Mouse (Mus musculus): Measurements from ENCODE around the gene Tmco4. TPM values are rescaled to one million over a fixed set of nuclear protein-coding genes. Genes with fewer than 3 reads are reported as not detected.
A peak's percentile ranks its signal among the peaks of the same experiment; 100 is the strongest.

The Tmco4 gene
- polyA plus RNA-seq, 1 experiment from 2014 or later: 1.2 TPM

GRCm38 (mm10) chr4:138975194-138975593 is 2.5 kb downstream of the Tmco4 start:
- Histone ChIP-seq H3K9me3 (replicated peaks) (no peaks in the 10 kb centered on the region), H3K36me3 (no peaks in the 10 kb centered on the region), H3K4me3 (replicated peaks) (no peak overlapping the region), H3K4me2 (no peak overlapping the region), H3K27me3 (replicated peaks) (peaks cover 7% of the 10 kb centered on the region; the same call in 1 of the 2 replicates), H3K9ac (replicated peaks) (no peak overlapping the region), H3K4me1 (peaks cover 18% of the 10 kb centered on the region), H3K27ac (replicated peaks) (no peak overlapping the region)
- ATAC-seq (ENCODE audit: low FRiP score): no peak
- WGBS: 73% methylated on average over 3 of the region's 3 CpGs

GRCm38 (mm10) chr4:138976046-138976445 is 3.4 kb downstream of the Tmco4 start:
- Histone ChIP-seq H3K36me3 (no peaks in the 10 kb centered on the region), H3K9ac (replicated peaks) (no peak overlapping the region), H3K4me3 (replicated peaks) (no peak overlapping the region), H3K4me1 (peaks cover 18% of the 10 kb centered on the region), H3K9me3 (replicated peaks) (no peaks in the 10 kb centered on the region), H3K27me3 (replicated peaks) (peaks cover 7% of the 10 kb centered on the region; the same call in 1 of the 2 replicates), H3K4me2 (no peak overlapping the region), H3K27ac (replicated peaks) (no peak overlapping the region)
- 88% methylated on average over 6 of the region's 6 CpGs for WGBS
- ATAC-seq (ENCODE audit: low FRiP score): no peak

DNA sequence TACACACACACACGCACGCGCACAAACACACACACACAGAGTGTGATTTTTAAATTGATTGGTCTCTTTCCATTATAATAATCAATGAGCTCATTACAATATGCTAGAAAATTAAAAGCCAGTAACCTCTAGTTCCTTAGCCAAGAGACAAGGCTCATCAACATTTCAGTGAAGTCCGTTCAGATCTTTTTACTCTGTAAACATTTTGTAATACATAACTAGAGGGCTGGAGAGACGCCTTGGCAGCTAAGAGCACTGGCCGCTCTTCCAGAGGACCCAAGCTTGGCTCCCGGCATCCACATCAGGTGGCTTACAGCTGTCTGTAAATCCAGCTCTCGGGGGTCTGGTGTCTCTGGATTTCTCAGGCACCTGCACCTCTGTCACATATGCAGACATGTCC is 7.3 kb downstream of the Tmco4 start:
- H3K27ac ChIP-seq (replicated peaks): no peak overlapping the region
- no peak for ATAC-seq (ENCODE audit: low FRiP score)
- no peak overlapping the region for H3K4me2 ChIP-seq
- no peak overlapping the region for H3K4me3 ChIP-seq (replicated peaks)
- no peaks in the 10 kb centered on the region for H3K36me3 ChIP-seq
- no peaks in the 10 kb centered on the region for H3K9me3 ChIP-seq (replicated peaks)
- no peak overlapping the region for H3K9ac ChIP-seq (replicated peaks)
- H3K4me1 ChIP-seq: no peaks in the 10 kb centered on the region
- H3K27me3 ChIP-seq (replicated peaks): no peaks in the 10 kb centered on the region
- 95% methylated on average over 8 of the region's 8 CpGs for WGBS

DNA sequence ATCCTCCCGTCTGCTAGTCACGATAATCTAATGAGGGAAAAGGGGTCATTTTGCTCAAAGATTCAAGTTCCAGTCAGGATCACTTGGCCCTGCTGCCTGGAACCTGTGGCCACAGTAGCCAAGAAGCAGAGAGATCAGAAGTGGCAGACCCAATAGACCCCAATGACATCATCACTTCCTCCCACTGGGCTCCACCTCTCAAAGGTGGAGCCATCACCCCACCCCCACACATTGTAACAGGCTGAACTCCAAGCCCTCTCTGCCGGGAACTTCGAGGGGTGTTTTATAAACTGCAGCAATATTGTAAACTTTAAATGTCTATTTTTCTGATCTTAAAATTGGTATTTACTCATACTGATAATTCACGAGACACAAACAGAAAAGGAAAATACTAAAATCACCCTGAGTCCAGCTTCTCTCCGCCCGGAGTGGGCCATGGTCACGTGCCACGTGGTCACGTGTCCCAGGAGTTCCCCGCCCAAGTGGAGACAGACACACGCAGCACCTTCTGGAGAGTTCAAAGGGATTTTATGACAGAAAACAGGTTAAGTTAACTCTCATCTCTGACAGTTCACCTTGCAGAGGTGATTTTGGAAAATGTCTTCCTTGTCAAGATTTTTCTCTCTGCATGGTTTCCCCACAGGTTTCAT is 8.2 kb downstream of the Tmco4 start:
- WGBS: 29% methylated on average over 12 of the region's 12 CpGs
- Histone ChIP-seq H3K36me3 (no peaks in the 10 kb centered on the region), H3K4me2 (peak overlapping the region; percentile 19; the same call in 1 of the 2 replicates), H3K27ac (replicated peaks) (no peak overlapping the region), H3K27me3 (replicated peaks) (no peaks in the 10 kb centered on the region), H3K4me1 (no peaks in the 10 kb centered on the region), H3K9ac (replicated peaks) (no peak overlapping the region), H3K9me3 (replicated peaks) (no peaks in the 10 kb centered on the region), H3K4me3 (replicated peaks) (no peak overlapping the region)
- no peak for ATAC-seq (ENCODE audit: low FRiP score)

GRCm38 (mm10) chr4:138983422-138983821 is 10.7 kb downstream of the Tmco4 start:
- Histone ChIP-seq H3K4me2 (no peak overlapping the region), H3K4me3 (replicated peaks) (no peak overlapping the region), H3K27me3 (replicated peaks) (no peaks in the 10 kb centered on the region), H3K27ac (replicated peaks) (no peak overlapping the region), H3K9me3 (replicated peaks) (no peaks in the 10 kb centered on the region), H3K9ac (replicated peaks) (no peak overlapping the region), H3K4me1 (no peaks in the 10 kb centered on the region), H3K36me3 (no peaks in the 10 kb centered on the region)
- ATAC-seq (ENCODE audit: low FRiP score): no peak
- 77% methylated on average over 3 of the region's 3 CpGs for WGBS

GRCm38 (mm10) chr4:138984744-138985143 is 12.1 kb downstream of the Tmco4 start:
- Histone ChIP-seq H3K27me3 (replicated peaks) (no peaks in the 10 kb centered on the region), H3K9me3 (replicated peaks) (no peaks in the 10 kb centered on the region), H3K36me3 (no peaks in the 10 kb centered on the region), H3K27ac (replicated peaks) (no peak overlapping the region), H3K4me3 (replicated peaks) (no peak overlapping the region), H3K4me1 (no peaks in the 10 kb centered on the region), H3K9ac (replicated peaks) (no peak overlapping the region), H3K4me2 (no peak overlapping the region)
- 82% methylated on average over 7 of the region's 7 CpGs for WGBS
- no peak for ATAC-seq (ENCODE audit: low FRiP score)

DNA sequence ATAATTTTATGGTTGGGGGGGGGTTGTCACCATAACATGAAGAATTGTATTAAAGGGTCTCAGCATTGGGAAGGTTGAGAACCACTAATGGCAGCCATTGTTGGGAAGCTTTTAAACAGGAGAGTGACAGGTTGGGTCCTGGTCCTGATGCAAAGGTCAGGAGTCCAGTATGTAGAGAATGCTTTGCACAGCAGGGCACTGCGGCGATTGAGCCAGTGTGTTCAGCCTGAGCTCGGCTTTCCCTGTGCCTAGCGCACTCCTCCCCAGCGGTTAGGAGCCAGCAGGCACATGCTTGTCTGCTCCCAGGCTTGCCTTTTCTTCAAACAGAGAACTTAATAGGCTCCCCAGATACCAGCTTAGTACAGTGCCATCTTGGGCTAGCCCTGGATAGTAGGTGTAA is 13.6 kb downstream of the Tmco4 start:
- no peak overlapping the region for H3K9ac ChIP-seq (replicated peaks)
- no peak overlapping the region for H3K4me3 ChIP-seq (replicated peaks)
- H3K9me3 ChIP-seq (replicated peaks): no peaks in the 10 kb centered on the region
- H3K4me1 ChIP-seq: no peaks in the 10 kb centered on the region
- no peaks in the 10 kb centered on the region for H3K36me3 ChIP-seq
- H3K4me2 ChIP-seq: no peak overlapping the region
- 41% methylated on average over 5 of the region's 5 CpGs for WGBS
- ATAC-seq (ENCODE audit: low FRiP score): no peak
- no peak overlapping the region for H3K27ac ChIP-seq (replicated peaks)
- H3K27me3 ChIP-seq (replicated peaks): no peaks in the 10 kb centered on the region

DNA sequence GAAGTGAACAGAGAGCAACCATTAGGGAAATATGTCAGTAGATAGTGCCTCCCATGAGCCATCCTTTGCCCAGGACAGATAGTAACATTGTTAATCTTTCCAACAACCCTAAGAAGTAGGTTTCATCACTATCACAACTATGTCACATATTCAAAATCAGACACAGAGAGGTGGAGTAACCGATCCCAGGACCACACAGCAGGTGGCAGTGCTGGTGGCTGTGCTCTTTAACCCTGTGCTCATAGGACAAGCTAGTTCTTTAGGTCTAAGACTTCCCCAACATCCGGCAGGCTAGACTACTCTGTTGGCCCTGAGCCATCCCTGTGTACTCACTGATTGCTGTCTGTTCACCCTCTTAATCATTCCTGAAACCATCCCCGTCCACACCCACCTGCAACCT is 21.7 kb downstream of the Tmco4 start:
- ATAC-seq (ENCODE audit: low FRiP score): no peak
- no peaks in the 10 kb centered on the region for H3K4me1 ChIP-seq
- no peaks in the 10 kb centered on the region for H3K36me3 ChIP-seq
- H3K27ac ChIP-seq (replicated peaks): no peak overlapping the region
- no peaks in the 10 kb centered on the region for H3K27me3 ChIP-seq (replicated peaks)
- no peaks in the 10 kb centered on the region for H3K9me3 ChIP-seq (replicated peaks)
- 72% methylated on average over 3 of the region's 3 CpGs for WGBS
- no peak overlapping the region for H3K4me3 ChIP-seq (replicated peaks)
- H3K9ac ChIP-seq (replicated peaks): no peak overlapping the region
- no peak overlapping the region for H3K4me2 ChIP-seq

DNA sequence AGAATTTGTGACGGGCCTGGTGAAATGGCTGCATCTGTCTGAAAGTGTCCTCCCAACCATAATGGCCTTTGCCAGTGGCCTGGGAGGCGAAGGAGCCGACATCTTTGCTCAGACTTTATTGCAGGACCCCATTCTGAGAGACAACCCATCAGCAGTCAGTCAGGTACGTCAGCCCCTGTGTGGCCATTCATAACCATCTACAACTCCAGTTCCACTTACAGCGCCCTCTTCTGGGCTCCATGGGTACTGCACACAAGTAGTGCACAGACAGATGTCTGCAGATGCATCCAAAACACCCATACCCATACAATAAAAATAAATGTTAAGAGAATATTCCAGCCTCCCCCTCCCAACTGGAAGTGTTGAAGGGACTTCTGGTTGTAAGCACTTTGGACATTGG is 23.7 kb downstream of the Tmco4 start:
- Histone ChIP-seq H3K4me3 (replicated peaks) (no peak overlapping the region), H3K27me3 (replicated peaks) (no peaks in the 10 kb centered on the region), H3K9me3 (replicated peaks) (no peaks in the 10 kb centered on the region), H3K4me2 (no peak overlapping the region), H3K4me1 (no peaks in the 10 kb centered on the region), H3K27ac (replicated peaks) (no peak overlapping the region), H3K9ac (replicated peaks) (no peak overlapping the region), H3K36me3 (no peaks in the 10 kb centered on the region)
- WGBS: 79% methylated on average over 5 of the region's 5 CpGs
- ATAC-seq (ENCODE audit: low FRiP score): no peak

GRCm38 (mm10) chr4:138997121-138997520 is 24.4 kb downstream of the Tmco4 start:
- no peaks in the 10 kb centered on the region for H3K36me3 ChIP-seq
- no peak for ATAC-seq (ENCODE audit: low FRiP score)
- no peaks in the 10 kb centered on the region for H3K4me1 ChIP-seq
- H3K9me3 ChIP-seq (replicated peaks): no peaks in the 10 kb centered on the region
- H3K4me3 ChIP-seq (replicated peaks): no peak overlapping the region
- no peak overlapping the region for H3K27ac ChIP-seq (replicated peaks)
- H3K4me2 ChIP-seq: no peak overlapping the region
- H3K9ac ChIP-seq (replicated peaks): no peak overlapping the region
- WGBS: 88% methylated on average over 4 of the region's 4 CpGs
- no peaks in the 10 kb centered on the region for H3K27me3 ChIP-seq (replicated peaks)

- no peak overlapping the region for H3K27ac ChIP-seq (replicated peaks)
- H3K9ac ChIP-seq (replicated peaks): no peak overlapping the region
- no peaks in the 10 kb centered on the region for H3K9me3 ChIP-seq (replicated peaks)
- no peaks in the 10 kb centered on the region for H3K36me3 ChIP-seq
- H3K4me1 ChIP-seq: no peaks in the 10 kb centered on the region
- H3K4me2 ChIP-seq: no peak overlapping the region
- no peak for ATAC-seq (ENCODE audit: low FRiP score)
- H3K27me3 ChIP-seq (replicated peaks): no peaks in the 10 kb centered on the region
- no peak overlapping the region for H3K4me3 ChIP-seq (replicated peaks)
- 86% methylated on average over 11 of the region's 11 CpGs for WGBS
These were observed 25.9 kb downstream of the Tmco4 start for GRCm38 (mm10) chr4:138998611-138999010.

GRCm38 (mm10) chr4:139001026-139001425 is 28.3 kb downstream of the Tmco4 start:
- 70% methylated on average over 2 of the region's 2 CpGs for WGBS
- no peak overlapping the region for H3K4me2 ChIP-seq
- no peaks in the 10 kb centered on the region for H3K27me3 ChIP-seq (replicated peaks)
- no peak overlapping the region for H3K9ac ChIP-seq (replicated peaks)
- no peak overlapping the region for H3K27ac ChIP-seq (replicated peaks)
- H3K4me3 ChIP-seq (replicated peaks): no peak overlapping the region
- H3K4me1 ChIP-seq: peaks cover 12% of the 10 kb centered on the region
- H3K36me3 ChIP-seq: no peaks in the 10 kb centered on the region
- ATAC-seq (ENCODE audit: low FRiP score): no peak
- H3K9me3 ChIP-seq (replicated peaks): no peaks in the 10 kb centered on the region

Data from neural tube, embryonic 15.5 days (tissue).